Mouse (Mus musculus) intestine, embryonic 16.5 days (tissue): ENCODE data around the gene Sdhb. TPM values are rescaled to one million over a fixed set of nuclear protein-coding genes. Genes with fewer than 3 reads are reported as not detected.

ENCODE experiments used
- ATAC-seq: fragments of 200-750 bp; cut with Nextera tagmentation; 2 replicates; pipeline ENCODE4 v1.8.0; 2017; ENCODE audit warnings: moderate TSS enrichment, moderate library complexity
- H3K27ac ChIP-seq: fragments of 300-500 bp; sonication (generic); 2 replicates; pipeline ENCODE4 v1.5.1; 2014; ENCODE audit warnings: mild to moderate bottlenecking, low read length
- H3K27me3 ChIP-seq: fragments of 300-500 bp; sonication (generic); replicated peaks from 2 replicates; pipeline ENCODE4 v1.6.1; 2014; ENCODE audit warnings: low read length, control low read depth, mixed read lengths; ENCODE audit not compliant: control insufficient read depth, insufficient read depth
- H3K36me3 ChIP-seq: fragments of 300-500 bp; sonication (generic); 2 replicates; pipeline ENCODE4 v1.6.1; 2014; ENCODE audit warnings: low read length, control low read depth; ENCODE audit not compliant: control insufficient read depth, insufficient read depth
- H3K4me1 ChIP-seq: fragments of 300-500 bp; sonication (generic); 2 replicates; pipeline ENCODE4 v1.6.1; 2014; ENCODE audit warnings: low read length, control low read depth, mixed read lengths; ENCODE audit not compliant: control insufficient read depth, insufficient read depth
- H3K4me2 ChIP-seq: fragments of 300-500 bp; sonication (generic); 2 replicates; pipeline ENCODE4 v1.6.1; 2014; ENCODE audit warnings: low read depth, low read length, control low read depth
- H3K4me3 ChIP-seq: fragments of 300-500 bp; sonication (generic); 2 replicates; pipeline ENCODE4 v1.5.1; 2014; ENCODE audit warnings: mild to moderate bottlenecking, low read length
- H3K9ac ChIP-seq: fragments of 300-500 bp; sonication (generic); 2 replicates; pipeline ENCODE4 v1.6.1; 2014; ENCODE audit warnings: low read depth, low read length
- H3K9me3 ChIP-seq: fragments of 300-500 bp; sonication (generic); 2 replicates; pipeline ENCODE4 v1.6.1; 2016; ENCODE audit warnings: low read length, control low read depth; ENCODE audit not compliant: control insufficient read depth
- WGBS: fragments of 180-500 bp; shearing (Covaris S2); extraction: QIAGEN DNeasy Blood & Tissue Kit; methylation state at CpG from one replicate; pipeline ENCODE4 v1.1.7; 2014; 5-methylcytosine and 5-hydroxymethylcytosine counted together
- polyA plus RNA-seq: library from polyadenylated mRNA; unstranded; fragments of >200 nt; fragmentation: Nextera tagmentation; extraction: Ambion mirVana; gene quantifications from 2 replicates; pipeline ENCODE4 v1.2.1, GENCODE M21; 2015

Sdhb gene
- polyA plus RNA-seq, 1 experiment from 2014 or later = 671 TPM

GRCm38 (mm10) chr4:140958319-140958718 is 2.7 kb upstream of the Sdhb start:
- ATAC-seq = no peak
- H3K27me3 ChIP-seq = no peaks in the 10 kb centered on the region
- H3K4me3 ChIP-seq = no peak overlapping the region
- 61% methylated on average over 6 of the region's 6 CpGs for WGBS
- H3K9me3 ChIP-seq = no peaks in the 10 kb centered on the region
- H3K4me1 ChIP-seq = peaks cover 23% of the 10 kb centered on the region
- no peaks in the 10 kb centered on the region for H3K36me3 ChIP-seq
- H3K27ac ChIP-seq = no peak overlapping the region
- H3K4me2 ChIP-seq = no peak overlapping the region
- no peak overlapping the region for H3K9ac ChIP-seq

DNA sequence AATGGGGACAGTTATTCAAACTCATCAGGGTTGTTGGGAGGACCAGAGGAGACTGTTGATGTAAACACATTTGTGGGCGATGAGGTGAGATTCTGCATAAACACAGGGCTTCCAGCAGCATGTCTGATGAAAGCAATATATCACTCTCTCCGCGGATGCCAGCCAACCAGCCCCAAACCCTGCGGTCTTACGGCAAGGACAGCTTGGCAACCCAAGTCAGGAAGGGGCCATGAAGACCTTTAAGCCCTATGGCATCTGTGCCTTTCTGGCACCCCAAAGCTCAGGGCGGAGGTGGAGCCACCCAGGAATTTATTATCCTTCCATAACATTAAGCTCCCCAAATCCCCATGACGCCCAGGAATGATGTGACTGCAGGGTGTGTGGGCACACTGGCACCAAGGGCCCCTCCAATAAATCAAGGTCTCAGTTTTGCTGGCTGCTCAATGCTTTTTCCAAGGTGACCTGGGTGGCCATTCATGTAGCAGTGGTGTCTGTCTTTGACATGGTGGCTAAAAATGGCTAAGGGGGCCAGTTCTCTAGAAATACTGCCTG is 1.8 kb upstream of the Sdhb start:
- H3K9me3 ChIP-seq = no peaks in the 10 kb centered on the region
- ATAC-seq = no peak
- no peaks in the 10 kb centered on the region for H3K36me3 ChIP-seq
- H3K4me2 ChIP-seq = no peak overlapping the region
- H3K9ac ChIP-seq = no peak overlapping the region
- H3K27ac ChIP-seq = no peak overlapping the region
- peaks cover 24% of the 10 kb centered on the region for H3K4me1 ChIP-seq
- H3K4me3 ChIP-seq = no peak overlapping the region
- no peaks in the 10 kb centered on the region for H3K27me3 ChIP-seq
- WGBS = 78% methylated on average over 7 of the region's 7 CpGs

- Histone ChIP-seq H3K36me3 (no peaks in the 10 kb centered on the region), H3K9ac (peak overlapping the region; percentile 51; the same call in 1 of the 2 replicates), H3K4me1 (peaks cover 27% of the 10 kb centered on the region), H3K27ac (no peak overlapping the region), H3K4me3 (no peak overlapping the region), H3K9me3 (no peaks in the 10 kb centered on the region), H3K4me2 (no peak overlapping the region), H3K27me3 (no peaks in the 10 kb centered on the region)
- 79% methylated on average over 10 of the region's 10 CpGs for WGBS
- ATAC-seq = no peak
Observed at GRCm38 (mm10) chr4:140959715-140960479, 1.1 kb upstream of the Sdhb start.

DNA sequence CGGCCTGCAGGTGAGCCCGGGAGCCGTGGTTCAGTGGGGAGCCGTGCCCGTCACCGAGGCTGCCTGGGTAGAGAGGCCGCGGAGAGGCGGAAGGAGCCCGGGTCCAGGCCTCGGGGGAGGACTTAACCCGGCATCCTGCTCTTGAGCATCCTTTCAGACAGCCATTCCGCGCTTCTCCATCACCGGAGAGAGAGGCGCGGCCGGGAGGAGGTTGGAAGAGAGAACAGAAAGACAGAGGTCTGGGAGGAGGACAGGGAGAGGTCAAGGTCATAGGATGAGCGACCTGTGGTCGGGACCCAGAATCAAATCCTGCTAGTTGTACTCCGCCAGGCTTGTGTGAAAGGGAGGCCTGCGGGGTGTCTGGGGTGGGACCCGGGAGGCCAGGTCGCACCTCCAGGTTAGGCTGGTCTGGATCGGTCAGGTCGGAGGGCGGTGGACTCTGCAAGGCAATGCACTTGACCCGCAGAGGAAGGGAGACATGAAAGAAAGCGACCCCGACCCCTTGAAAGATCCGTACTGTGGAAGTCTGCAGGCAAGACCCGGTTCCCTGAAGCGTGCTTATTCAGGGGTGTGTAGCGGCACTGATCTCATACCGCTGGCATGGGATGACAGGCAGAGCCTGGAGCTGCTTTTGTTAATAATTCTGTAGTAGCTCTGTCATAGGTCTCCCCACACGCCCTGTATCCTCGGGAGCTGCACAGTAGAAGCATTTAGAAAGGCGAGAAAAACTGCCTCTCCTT is 634 bp downstream of the Sdhb start:
- ATAC-seq = peak; percentile 34
- peak overlapping the region; percentile 83 for H3K27ac ChIP-seq
- H3K36me3 ChIP-seq = no peaks in the 10 kb centered on the region

DNA sequence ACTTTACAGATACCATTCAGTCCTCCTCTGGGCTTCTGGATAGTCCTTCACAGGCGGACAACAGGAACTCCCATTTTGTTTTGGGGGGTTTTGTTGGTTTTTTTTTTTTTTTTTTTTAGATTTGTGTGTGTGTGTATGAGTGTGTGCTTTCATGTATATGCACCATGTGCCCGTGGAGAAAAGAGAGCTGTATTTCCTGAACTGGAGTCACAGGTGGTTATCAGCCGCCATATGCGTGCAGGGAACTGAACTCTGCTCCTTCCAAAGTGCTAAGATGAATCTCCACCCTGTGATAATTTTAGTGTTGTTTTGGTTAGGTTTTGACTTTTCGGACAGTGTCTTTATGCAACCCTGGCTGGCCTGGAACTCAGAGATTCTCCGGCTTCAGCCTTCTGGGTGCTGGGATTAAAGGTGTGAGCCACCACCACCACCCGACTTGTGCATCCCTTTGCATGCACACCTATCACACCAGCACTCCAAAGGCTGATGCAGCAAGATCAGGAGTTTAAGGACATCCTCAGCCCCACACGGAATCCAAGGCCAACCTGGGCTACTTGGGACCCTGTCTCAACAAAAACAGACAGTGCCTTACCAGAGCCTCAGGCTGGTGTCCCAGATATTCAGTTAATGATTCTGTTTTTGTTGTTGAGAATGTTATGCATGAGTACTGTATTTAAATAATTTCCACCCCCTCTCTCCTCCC is 1.4 kb downstream of the Sdhb start:
- no peaks in the 10 kb centered on the region for H3K36me3 ChIP-seq
- peak overlapping the region; percentile 83 for H3K27ac ChIP-seq
- H3K4me3 ChIP-seq = peak overlapping the region; percentile 76
- peak overlapping the region; percentile 90 for H3K9ac ChIP-seq
- no peaks in the 10 kb centered on the region for H3K9me3 ChIP-seq
- H3K4me1 ChIP-seq = peaks cover 27% of the 10 kb centered on the region
- H3K27me3 ChIP-seq = no peaks in the 10 kb centered on the region
- peak overlapping the region; percentile 74 for H3K4me2 ChIP-seq
- 59% methylated on average over 8 of the region's 8 CpGs for WGBS
- ATAC-seq = no peak

More for the DNA sequence above, 634 bp downstream of the Sdhb start:
- 1% methylated on average over 38 of the region's 38 CpGs for WGBS
- H3K4me1 ChIP-seq = peaks cover 27% of the 10 kb centered on the region
- peak overlapping the region; percentile 74 for H3K4me2 ChIP-seq
- peak overlapping the region; percentile 76 for H3K4me3 ChIP-seq
- H3K27me3 ChIP-seq = no peaks in the 10 kb centered on the region
- H3K9me3 ChIP-seq = no peaks in the 10 kb centered on the region
- peak overlapping the region; percentile 90 for H3K9ac ChIP-seq

GRCm38 (mm10) chr4:140962950-140963349 is 1.9 kb downstream of the Sdhb start:
- H3K4me2 ChIP-seq = peak overlapping the region; percentile 74
- WGBS = 24% methylated on average over 5 of the region's 5 CpGs
- H3K27ac ChIP-seq = peak overlapping the region; percentile 76
- peak overlapping the region; percentile 49; the same call in 1 of the 2 replicates for H3K9ac ChIP-seq
- ATAC-seq = peak; percentile 19
- H3K9me3 ChIP-seq = no peaks in the 10 kb centered on the region
- H3K4me1 ChIP-seq = peaks cover 24% of the 10 kb centered on the region
- H3K4me3 ChIP-seq = 0 out of 2 replicates have a peak overlapping the region, but pooled peaks have one; percentile 76
- no peaks in the 10 kb centered on the region for H3K27me3 ChIP-seq
- no peaks in the 10 kb centered on the region for H3K36me3 ChIP-seq

DNA sequence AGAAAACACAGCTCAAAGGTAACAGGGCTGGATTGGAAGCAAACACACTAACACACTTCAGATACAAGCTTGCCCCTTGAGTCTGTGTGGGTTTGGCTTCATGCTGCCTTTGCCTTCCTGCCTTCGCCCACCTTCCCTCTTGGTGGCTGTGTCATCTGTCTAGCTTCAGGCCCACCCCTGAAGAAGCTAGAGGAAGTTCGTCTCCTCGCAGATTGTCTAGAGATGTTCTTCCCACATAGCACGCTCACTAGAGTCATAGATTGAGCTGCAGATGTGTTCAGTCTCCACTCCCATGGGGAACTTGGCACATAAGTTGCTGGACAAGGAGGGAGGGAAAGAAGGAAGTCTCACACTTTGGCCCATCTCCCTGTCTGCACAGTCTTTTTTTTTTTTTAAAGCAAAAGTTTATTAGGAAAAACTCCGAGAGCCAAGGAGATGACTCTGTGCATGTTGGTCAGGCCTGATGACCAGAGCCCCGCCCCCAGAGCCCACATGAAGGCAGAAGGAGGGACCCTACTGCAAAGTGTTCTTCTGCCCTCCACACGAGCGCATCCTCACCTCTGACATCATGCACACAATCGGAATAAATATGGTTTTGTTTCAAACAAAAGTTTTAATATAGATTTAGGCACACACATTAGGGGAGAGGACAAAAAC is 3.1 kb downstream of the Sdhb start:
- 69% methylated on average over 9 of the region's 9 CpGs for WGBS
- Histone ChIP-seq H3K27me3 (no peaks in the 10 kb centered on the region), H3K9me3 (no peaks in the 10 kb centered on the region), H3K4me2 (no peak overlapping the region), H3K36me3 (no peaks in the 10 kb centered on the region), H3K4me3 (no peak overlapping the region), H3K9ac (no peak overlapping the region), H3K27ac (peak overlapping the region; percentile 31), H3K4me1 (peaks cover 24% of the 10 kb centered on the region)
- no peak for ATAC-seq

- ATAC-seq = no peak
- Histone ChIP-seq H3K4me1 (peaks cover 24% of the 10 kb centered on the region), H3K27ac (no peak overlapping the region), H3K36me3 (no peaks in the 10 kb centered on the region), H3K9ac (no peak overlapping the region), H3K9me3 (no peaks in the 10 kb centered on the region), H3K4me2 (no peak overlapping the region), H3K4me3 (no peak overlapping the region), H3K27me3 (no peaks in the 10 kb centered on the region)
- 16% methylated on average over 7 of the region's 7 CpGs for WGBS
Observed at GRCm38 (mm10) chr4:140964620-140965019, 3.6 kb downstream of the Sdhb start.
